Mouse (Mus musculus) spleen, adult 2 months (tissue): Measurements from ENCODE around the gene Dcxr.

Experiments used
- CTCF ChIP-seq: fragments of 200-500 bp; IDR thresholded peaks from 2 replicates; pipeline ENCODE4 v1.5.1; 2011; ENCODE audit warnings: mild to moderate bottlenecking, inconsistent platforms; ENCODE audit not compliant: insufficient read depth, insufficient read length, insufficient replicate concordance; ENCODE audit errors: extremely low read depth
- POLR2A ChIP-seq: fragments of 200-500 bp; IDR thresholded peaks from 2 replicates; pipeline ENCODE4 v1.6.1; 2011; ENCODE audit warnings: low read depth, low read length, inconsistent platforms

DNA sequence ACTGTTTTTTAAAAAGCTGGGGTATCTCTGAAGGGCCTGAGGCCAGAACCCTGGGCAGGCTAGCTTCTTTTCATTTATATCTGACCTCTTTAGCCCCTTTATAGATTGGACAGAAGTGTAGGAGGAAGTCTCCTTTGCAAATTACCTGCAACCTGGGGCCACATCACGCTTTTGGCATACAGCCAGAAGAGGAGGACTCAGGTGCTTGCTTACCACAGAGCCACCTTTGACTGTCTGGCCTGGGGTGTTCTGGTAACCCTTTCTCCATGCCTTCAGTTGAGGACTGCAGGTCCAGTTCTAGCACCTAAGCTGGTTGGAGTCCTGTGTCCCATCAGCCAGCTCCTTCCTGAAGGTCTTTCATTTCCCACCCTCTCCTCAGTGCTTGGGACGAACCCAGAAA is 17.5 kb downstream of the Dcxr start:
- TF ChIP-seq CTCF (no peak), POLR2A (no peak)
